Mouse (Mus musculus): ENCODE measurements around the gene Tfrc.

Gene Tfrc

DNA sequence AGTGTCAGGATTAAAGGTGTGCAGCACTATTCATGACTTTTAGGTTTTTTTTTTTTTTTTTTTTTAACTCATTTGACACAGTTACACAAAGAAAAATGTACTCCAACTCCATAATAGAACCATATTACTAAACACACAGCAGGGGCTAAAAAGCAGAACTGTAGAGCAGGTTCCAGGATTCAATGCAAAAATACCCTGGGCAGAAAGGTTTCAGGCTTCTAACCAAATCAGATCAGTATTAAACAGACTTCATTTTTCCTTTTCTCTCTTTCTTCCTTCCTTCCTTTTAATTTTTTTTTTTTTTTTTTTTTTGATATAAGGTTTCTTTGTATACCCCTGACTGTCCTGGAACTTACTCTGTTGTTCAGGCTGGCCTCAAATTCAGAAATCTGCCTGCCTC is 41.7 kb downstream of the Tfrc start:
- no peak for DNase-seq (ENCODE audit: low spot score)

DNA sequence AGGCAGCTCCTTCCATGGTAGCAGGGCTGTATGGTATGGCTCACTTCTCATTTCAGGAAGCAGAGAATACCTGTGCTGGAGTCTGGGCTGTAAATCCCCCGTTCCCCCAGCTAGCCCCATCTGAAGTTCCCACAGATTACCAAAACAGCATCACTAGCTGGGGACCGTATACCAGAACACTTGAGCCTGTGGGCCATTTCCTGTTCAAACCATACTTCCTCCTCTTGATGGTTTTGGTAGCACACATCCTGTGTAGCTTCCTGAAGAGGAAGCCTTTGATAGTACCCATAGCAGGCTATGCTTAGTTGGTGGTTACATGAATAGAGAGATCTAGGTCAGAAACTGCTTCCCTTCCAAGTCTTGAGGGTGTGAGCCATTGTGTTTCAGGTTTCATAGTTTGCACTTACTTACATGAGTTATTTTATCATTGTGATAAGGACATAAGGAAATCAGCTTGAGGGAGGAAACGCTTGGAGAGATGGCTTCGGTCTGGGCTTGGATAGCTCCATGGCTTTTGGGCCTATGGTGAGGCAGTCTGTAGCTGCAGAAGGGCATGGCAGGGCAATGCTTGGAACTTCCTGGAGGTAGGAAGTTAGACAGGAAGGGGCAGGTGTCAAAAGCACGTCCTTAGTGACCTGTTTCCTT is 42.4 kb downstream of the Tfrc start:
- DNase-seq (ENCODE audit: low spot score): no peak

DNA sequence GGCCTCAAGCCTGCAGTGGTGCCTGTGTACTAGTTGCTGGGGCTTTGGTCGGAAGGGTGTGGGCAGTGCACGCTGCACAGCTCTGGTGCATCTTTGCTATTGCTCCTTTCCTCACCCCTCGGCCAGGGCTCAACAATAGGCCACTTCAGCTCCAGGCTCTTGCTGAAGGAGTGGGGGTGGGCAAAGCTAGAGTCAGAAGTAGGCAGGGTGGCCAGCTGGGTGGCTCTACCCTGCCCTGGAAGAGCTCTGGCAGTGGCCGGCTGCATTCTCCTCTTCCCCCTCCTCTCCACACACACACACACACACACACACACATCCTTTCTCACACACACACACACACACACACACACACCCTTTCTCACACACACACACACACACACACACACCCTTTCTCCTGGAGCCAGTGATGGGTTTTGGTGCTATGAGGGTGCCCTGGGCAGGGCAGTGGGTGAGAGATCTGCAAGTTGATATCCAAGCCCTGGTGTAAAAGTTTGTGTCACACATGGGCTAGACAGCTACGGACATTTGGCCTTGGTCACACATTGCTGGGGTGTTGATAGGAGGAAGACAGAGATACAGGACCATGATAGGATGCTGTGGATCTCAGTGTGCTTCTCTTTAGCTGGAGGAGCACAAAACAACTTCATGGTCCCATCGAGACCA is 45.5 kb downstream of the Tfrc start:
- DNase-seq (ENCODE audit: low spot score): no peak

DNA sequence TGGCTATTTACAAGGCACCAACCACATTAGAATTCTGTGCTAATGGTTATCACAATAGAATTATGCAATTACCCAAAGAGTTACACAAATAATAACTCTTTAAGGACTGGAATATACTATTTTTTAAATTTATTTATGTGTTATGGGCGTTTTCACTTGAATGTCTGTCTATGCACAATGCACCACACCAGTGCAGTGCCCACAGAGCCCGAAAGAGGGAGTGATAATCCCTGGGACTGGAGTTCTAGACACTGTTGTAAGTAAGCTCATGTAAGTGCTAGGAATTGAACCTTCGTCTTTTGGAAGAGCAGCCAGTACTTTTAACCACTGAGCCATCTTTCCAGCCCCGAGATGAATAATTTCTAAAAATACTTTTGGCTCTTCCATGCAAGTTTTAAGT is 46.8 kb downstream of the Tfrc start:
- DNase-seq (ENCODE audit: low spot score): no peak

DNA sequence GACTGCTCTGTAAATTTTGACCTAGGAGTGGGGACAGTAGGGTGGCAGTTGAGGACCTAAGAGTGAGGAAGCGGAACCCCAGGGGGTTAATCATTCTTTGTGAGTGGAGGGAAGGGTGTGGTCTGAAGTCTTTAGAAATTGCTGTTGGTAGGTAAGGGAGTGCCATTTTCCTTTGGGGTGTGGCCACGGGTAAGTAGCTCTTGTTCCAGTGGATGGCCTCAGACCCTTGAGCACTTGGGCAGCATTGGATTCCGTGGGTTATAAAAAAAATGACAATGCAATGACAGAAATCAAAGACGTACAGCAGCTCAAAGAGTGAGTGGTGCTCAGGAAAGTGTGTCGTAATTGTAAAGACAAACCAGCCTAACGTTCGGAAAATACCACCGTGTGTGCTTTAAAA is 47.6 kb downstream of the Tfrc start:
- no peak for DNase-seq (ENCODE audit: low spot score)

DNA sequence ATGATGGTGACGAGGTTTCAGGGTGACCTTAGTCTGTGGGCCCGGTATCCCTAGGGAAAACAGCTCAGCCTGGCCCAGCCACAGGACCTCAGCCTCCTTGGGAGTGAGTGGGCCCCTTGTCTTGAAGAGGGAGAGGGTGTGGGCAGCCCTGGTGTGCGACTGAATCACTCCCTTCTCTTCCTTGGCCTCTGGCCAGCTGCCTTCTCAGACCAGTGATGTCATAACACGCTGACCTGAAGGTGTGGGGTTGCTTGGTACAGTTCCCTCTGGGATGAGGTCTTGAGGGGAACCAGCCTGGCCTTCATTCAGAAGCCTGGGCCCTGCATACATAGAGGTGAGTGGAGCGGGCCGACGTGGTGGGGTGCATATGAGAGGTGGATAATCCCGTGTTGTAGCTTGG is 48.1 kb downstream of the Tfrc start:
- DNase-seq (ENCODE audit: low spot score): peak; percentile 70

DNA sequence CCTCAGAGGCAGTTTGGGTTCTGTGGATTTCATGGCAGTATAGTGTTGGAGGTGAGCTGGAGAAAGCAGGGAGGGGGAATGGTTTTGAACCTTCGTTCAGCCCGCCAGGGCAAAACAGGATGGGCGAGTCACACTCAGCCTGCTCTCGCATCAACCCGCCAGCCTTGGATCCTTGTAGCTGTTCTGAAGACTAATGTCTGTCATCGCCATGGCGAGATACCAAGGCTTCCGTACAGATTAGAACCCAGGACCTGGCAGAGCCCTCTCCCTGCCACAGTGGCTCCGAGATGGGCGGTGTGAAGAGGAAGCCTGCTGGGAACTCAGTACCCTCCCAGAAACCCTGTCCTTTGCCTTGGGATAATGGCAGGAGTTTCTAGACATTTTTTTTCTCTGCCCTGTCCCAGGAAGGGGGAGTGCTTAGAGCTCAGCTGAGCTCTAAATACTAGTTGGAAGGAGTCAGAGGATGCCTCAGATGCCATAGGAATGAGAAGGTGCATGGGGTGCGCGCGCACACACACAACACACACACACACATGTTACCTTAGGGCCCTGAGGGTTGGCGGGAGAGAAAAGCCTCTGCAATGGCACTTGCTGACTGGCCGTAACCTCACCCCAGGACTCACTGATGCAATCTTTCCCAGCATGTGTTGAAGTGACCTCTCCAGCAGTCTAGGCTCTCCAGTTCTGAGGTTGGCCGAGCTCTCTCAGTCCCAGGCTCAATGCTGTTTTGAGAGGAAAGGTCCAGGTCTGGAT is 49.0 kb downstream of the Tfrc start:
- DNase-seq (ENCODE audit: low spot score): no peak

DNA sequence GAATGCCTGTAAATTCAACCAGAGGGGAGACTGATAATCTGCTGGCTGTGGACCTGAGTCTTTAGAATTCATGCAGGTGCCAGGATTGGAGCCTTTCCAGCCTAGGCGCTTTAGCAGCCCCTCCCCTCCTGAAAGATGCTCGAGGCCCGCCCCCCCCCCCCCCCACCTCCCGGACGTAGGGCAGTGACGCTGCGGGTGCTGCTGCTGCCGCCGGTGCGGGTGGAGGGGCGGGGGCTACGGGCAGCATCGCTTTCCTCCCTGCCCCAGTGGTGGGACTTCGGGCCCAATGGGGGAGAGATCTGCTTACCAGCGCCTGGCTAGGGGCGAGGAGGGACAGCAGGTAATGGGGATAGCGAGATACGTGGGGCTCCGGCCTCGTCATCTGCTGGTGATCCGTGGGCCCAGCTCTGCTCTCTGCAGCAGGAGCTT is 50.0 kb downstream of the Tfrc start:
- no peak for DNase-seq (ENCODE audit: low spot score)

DNA sequence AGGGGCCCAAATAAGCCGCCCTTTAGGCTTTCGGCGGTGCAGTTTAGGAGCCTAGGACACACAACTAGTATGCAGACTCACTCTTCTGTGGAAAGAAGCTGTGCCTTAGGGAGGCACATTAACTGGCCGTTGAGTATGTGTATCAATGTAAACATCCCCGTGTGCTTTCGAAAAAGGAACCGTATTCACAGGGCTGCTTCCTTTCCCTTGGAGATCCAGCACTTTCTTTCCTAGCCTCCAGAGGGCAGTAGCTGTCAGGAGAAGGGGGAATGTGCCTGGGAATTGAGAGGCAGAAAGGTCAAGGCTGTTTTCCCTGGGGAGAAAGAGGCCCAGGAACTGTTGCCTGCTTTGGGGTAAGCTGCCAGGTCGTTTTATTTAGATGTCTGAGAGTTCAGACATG is 50.7 kb downstream of the Tfrc start:
- peak; percentile 78 for DNase-seq (ENCODE audit: low spot score)

DNA sequence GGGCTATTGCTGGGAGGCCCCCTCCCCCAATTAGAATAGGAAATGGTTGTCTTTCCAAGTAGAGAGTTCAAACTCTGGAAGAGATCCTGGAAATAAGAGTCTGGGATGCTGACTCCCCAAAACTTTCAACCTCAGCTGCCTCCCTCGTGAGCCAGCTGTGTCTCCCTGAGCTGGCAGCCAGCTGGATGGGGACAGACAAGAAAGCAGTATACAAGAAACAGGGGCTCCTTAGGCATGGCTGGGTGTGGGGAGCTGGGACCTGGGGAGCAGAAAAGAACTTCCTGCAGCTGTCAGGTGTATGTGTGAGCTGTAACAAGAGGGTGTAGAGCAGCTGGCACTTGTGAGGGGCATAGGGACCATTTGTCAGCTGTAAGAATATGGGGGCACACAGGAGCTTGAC is 51.4 kb downstream of the Tfrc start:
- DNase-seq (ENCODE audit: low spot score): no peak

DNA sequence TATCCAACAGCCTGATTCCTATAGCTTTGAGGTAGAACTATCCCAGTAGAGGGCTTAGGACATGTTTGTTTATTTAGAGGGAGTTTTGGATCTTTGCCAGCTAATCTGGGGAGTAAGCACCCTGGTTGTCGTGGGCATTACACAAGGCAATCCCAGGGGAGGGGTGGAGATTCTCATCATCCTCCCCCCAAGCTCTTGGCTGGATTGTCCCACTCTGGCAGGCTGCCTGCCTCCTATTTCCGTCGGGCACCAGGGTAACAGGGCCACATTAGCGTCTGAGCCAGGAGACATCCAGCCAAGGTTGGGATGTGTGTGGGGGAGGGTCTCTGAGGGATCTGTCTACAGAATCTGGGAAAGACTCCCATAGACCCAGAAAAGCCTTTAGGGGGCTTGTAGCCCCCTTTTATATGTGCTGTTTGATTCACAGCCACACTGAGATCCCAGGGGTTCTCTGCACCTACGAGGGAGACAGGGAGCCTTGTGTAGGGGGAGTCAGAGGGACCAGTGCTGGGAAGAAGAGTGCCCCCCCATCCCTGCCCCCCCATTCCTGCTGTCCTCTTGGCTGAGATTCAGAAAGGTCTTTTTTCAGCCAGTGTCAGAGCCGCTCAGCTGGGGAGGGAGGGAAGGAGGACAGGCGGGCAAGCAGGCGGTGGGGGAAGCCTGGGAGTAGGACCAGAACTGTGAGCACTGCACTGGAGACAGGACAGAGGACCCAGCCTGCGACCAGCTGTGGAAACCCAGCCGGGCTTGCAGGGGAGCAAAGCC is 52.0 kb downstream of the Tfrc start:
- peak; percentile 51 for DNase-seq (ENCODE audit: low spot score)

DNA sequence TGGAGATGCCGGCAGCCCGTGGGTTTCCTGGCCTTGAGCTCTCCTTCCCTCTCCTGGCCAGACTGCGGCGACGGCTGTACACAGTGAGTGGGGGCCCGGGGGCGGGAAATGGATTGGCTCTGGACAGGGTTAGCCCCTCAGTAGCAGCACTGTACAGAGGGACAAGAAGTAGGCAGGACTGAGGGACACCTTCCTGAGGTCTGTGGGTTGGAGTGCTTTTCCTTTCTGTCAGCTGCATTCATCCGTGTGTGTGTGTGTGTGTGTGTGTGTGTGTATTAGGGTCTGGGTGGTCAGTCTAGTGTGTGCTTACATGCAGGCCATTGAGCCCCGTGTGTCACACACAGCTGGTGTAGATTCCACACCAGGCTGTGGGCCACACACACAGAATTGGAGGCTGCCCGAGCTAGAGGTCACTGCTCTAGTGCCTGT is 52.8 kb downstream of the Tfrc start:
- DNase-seq (ENCODE audit: low spot score): no peak

DNA sequence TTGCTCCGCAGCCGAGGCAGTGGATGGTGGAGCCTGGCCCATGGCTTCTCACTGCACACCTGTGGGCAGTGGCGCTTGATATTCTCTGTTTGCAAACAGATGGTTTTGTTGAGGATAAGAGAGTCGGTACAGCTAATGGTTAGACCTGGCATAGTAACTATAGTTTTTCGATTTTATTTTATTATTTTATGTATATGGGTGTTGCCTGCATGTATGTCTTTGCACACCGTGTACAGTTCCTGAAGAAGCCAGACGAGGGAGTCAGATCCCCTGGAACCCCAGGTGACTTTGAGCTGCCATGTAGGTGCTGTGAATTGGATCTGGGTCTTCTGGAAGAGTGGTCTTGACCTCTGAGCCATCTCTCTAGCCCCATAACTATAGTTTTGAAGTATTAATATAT is 53.7 kb downstream of the Tfrc start:
- no peak for DNase-seq (ENCODE audit: low spot score)

DNA sequence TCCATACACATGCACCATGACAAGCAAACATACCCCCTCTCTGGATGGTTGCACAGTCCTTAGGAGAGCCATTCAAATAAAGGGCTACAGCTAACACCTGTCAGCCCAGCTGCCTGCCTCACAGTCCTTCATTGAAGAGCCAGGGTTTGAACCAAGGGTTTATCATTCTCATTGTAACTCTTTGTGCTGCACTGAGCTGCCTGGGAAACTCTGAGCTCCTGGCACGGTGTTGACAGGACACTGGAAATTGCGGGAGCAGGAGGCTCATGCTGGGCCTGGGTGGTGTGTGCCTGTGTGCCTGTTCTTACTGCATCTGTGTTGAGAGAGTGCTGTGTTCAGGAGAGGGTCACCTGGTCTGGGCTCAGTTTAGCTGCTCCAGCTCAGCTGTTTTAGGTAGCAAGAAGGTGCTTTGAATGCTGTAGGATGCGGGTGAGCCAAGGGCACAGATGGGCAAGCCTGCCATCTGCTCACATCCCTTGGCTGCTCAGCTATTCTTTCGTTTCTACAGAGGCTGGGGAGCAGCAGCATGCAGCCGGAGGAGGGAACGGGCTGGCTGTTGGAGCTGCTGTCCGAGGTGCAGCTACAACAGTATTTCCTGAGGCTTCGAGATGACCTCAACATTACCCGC is 54.6 kb downstream of the Tfrc start:
- no peak for DNase-seq (ENCODE audit: low spot score)

DNA sequence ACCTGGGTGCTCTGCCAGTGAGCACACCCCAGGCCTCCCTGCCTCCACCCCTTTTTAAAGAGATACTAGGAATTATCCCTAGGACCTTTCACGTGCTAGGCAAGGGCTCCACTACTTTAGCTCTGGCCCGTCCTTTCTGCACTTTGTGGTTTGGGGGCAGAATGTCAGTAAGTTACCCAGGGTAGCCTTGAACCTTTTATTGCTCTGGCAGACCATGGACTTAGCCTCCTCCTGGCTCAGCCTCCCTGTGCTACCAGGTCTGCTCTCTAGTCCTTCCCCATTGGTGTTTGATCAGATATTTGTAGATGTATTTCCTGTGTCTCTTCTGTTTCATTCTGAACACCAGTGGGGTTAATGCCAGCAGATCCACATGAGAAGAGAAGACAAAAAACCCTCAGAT is 55.5 kb downstream of the Tfrc start:
- DNase-seq (ENCODE audit: low spot score): no peak

DNA sequence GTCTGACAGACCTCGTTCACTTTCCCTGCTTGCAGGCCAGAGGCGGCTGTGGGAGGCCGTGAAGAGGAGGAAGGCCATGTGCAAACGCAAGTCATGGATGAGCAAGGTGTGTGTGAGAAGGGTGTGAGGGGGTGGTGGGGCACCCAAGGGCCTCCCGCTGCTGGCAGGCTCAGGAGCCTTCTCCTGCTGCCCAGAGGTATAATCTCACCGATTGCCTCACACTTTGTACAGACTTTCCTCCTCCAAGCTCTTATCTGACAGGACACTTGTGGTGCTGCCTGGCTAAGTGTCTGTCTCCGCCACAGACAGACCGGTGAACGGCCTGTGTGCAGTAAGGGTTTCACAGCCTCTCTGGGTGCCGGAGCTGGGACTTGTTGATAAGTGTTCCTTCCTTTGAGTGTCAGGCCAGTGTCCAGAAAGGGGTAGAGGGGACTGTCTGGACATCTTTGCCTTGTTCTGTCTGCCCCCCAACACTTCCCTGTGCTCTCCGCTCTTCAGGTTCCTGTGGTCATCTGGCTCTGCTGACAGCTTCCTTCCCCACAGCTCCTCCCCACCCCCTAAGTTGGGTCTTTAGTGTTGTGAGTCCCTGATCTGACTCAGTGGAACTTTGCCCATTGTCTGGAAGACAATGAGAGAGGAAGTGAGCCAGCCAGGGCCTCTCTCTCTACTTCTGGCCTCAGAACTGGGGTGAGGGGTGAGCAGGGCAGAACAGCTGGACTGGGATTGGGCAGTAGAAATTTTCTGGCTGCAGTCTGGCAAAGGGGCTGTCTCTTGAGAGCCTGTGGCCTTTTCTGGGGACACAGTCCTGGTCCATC is 57.3 kb downstream of the Tfrc start:
- peak; percentile 10 for DNase-seq (ENCODE audit: low spot score)

DNA sequence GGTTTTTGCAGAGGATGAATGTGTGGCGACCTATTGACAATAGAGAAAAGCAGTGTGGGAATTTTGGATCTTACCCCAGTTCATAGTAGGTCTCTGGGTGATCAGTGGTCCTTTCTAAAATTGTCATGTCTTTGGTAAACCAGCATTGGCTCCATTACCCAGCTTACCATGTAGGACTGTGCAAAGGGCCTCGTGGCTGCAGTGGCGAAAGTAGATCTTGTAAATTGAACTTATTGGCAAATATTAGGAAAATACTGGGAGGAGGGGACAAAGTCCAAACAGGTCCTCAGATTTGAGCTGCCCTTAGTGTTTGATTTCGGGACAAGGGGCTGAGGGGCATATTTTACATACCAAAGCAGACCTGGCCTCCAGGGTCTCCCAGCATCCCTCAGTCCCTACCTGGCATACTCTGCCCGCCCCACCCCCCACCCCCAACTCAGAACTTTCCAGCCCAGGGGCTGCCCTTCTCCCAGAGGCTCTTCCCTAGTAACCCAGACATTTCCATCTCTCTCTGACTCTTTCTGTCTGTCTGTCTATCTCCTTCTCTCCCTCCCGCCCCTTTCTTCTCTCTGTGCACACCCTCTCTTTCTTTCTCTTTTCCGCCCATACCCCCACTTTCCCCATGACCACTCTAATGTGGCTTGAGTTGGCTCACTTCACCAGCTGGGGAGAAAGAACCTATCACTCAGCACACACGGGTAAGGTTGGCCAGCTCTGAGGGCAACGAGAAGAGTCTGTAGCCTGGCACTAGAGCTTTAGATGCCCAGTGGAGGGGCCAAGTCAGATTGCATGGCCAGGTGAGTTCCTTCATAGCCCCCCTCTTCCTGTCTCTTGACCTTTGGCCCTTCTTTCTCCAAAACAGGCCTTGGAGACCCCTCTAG is 58.2 kb downstream of the Tfrc start:
- no peak for DNase-seq (ENCODE audit: low spot score)

DNA sequence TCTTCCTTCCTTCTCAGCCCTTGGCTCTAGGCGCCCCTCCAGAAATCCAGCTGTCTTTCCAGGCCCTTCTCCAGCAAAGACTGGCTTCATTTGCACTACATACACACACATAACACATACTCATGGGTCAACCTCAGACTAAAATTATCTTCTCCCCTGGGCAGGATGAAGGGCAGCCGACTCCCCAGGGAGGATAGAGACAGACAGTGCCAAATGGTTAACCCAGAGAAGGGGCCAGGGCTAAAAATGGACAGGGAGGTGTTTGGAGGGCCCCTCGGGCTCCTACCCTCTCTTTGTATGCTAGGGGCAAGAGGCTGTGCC is 58.8 kb downstream of the Tfrc start:
- peak; percentile 2 for DNase-seq (ENCODE audit: low spot score)

DNA sequence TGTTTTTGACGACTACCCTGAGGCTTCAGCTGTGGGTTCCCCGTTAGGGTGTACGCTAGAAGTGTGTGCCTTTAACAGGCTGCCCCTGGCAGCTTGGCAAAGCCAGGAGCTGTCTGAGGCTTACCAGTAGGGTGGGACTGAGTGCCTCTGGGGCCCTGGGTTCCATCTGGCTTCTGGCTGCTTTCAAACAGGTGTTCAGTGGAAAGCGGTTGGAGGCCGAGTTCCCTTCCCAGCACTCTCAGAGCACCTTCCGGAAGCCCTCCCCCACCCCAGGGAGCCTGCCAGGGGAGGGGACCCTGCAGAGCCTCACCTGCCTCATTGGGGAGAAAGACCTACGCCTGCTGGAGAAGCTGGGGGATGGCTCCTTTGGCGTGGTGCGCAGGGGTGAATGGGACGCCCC is 59.3 kb downstream of the Tfrc start:
- DNase-seq (ENCODE audit: low spot score): peak; percentile 2

DNA sequence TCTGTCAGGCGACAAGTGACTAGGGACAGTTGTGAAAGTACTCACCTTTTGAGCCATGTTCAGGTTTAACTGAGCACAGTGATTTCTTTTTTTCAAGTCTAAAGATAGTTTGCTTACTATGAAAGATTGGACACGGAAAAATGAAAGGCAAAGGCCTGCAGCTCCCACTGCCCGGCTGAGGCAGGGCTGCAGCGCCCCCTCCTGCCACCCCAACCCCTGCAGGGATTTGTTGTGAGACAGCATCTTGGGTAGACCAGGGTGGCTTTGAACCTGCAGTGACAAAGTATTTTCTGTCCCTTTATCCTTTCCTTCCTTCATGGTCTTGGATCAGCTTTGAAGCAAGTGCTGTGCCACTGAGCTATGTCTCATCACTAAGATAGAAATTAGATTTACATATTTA is 59.8 kb downstream of the Tfrc start:
- DNase-seq (ENCODE audit: low spot score): peak; percentile 2
